Mouse (Mus musculus): ENCODE data around the gene Msmp. TPM values are rescaled to one million over a fixed set of nuclear protein-coding genes. Genes with fewer than 3 reads are reported as not detected.

The Msmp gene
- polyA plus RNA-seq, 1 experiment, result not detected

DNA sequence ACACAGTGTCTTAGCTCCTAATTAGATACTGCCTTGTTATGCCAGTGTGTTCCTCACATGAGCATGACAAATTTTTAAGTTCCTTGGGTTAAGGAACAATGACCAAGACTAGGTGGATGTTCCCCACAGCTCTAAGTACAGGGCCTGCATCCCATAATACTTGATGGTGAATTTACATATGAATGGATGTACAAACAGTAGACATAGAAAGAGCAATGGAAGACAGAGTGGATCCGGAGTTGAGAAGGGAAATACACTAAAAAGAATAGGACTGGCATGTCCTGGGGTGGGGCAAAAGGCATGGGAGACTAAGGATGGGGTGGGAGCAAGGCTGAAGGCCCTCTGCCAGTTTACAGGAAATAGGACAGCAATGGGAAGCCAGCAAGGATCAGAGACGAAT lies 8.9 kb downstream of the Msmp start:
- Histone ChIP-seq H3K36me3 (ENCODE audit: control insufficient read depth, insufficient read depth) (peaks cover 12% of the 10 kb centered on the region), H3K4me3 (ENCODE audit: insufficient read depth, poor library complexity, severe bottlenecking) (no peak overlapping the region), H3K79me2 (ENCODE audit: control insufficient read depth, insufficient read depth) (peaks cover 33% of the 10 kb centered on the region), H3ac (ENCODE audit: control insufficient read depth, insufficient read length, low read depth) (no peak overlapping the region), H3K27me3 (ENCODE audit: control insufficient read depth, insufficient read depth, insufficient read length) (no peaks in the 10 kb centered on the region), H3K79me3 (ENCODE audit: low read depth) (peaks cover 3% of the 10 kb centered on the region)
- TF ChIP-seq CTCF (IDR thresholded peaks at IDR 0.05; ENCODE audit: control insufficient read depth, insufficient read depth, insufficient read length), result no peak
- no peak for TF ChIP-seq USF1 (IDR thresholded peaks at IDR 0.05; ENCODE audit: low read depth)
- TF ChIP-seq FOSL1 (IDR thresholded peaks at IDR 0.05; ENCODE audit: insufficient read depth, low read length, poor library complexity, severe bottlenecking), result no peak

DNA sequence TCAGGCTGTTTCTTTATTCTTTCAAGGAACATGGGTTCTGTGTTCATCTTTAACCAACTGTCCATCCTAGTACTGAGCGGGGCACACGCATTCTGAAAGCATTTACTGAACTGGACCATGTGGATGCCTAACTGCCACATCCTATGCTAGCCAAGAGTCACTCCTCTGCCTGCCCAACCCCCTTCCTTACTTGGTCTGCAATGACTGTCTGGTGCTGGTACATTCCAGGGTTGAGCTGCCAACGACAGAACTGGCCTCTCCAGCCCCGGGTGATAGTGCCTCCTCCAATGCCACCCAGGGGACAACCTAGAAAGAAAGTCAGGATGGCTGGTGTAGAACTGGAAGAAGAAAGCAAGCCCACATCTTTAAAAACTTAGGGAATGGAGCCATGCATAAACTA lies 10.7 kb downstream of the Msmp start:
- Histone ChIP-seq H3K36me3 (ENCODE audit: control insufficient read depth, insufficient read depth) (peaks cover 26% of the 10 kb centered on the region), H3K27me3 (ENCODE audit: control insufficient read depth, insufficient read depth, insufficient read length) (no peaks in the 10 kb centered on the region), H3K79me3 (ENCODE audit: low read depth) (no peaks in the 10 kb centered on the region), H3ac (ENCODE audit: control insufficient read depth, insufficient read length, low read depth) (no peak overlapping the region), H3K79me2 (ENCODE audit: control insufficient read depth, insufficient read depth) (peaks cover 21% of the 10 kb centered on the region), H3K4me3 (ENCODE audit: insufficient read depth, poor library complexity, severe bottlenecking) (no peak overlapping the region)
- TF ChIP-seq MYOG (IDR thresholded peaks at IDR 0.05; ENCODE audit: control insufficient read depth, extremely low read depth, insufficient read length) (no peak), USF1 (IDR thresholded peaks at IDR 0.05; ENCODE audit: low read depth) (no peak), FOSL1 (IDR thresholded peaks at IDR 0.05; ENCODE audit: insufficient read depth, low read length, poor library complexity, severe bottlenecking) (no peak), CTCF (IDR thresholded peaks at IDR 0.05; ENCODE audit: control insufficient read depth, insufficient read depth, insufficient read length) (no peak), CEBPB (IDR thresholded peaks at IDR 0.05; ENCODE audit: low read depth) (no peak), MAX (IDR thresholded peaks at IDR 0.05) (no peak), MYOD1 (IDR thresholded peaks at IDR 0.05; ENCODE audit: control insufficient read depth, insufficient read length, low read depth) (no peak)

DNA sequence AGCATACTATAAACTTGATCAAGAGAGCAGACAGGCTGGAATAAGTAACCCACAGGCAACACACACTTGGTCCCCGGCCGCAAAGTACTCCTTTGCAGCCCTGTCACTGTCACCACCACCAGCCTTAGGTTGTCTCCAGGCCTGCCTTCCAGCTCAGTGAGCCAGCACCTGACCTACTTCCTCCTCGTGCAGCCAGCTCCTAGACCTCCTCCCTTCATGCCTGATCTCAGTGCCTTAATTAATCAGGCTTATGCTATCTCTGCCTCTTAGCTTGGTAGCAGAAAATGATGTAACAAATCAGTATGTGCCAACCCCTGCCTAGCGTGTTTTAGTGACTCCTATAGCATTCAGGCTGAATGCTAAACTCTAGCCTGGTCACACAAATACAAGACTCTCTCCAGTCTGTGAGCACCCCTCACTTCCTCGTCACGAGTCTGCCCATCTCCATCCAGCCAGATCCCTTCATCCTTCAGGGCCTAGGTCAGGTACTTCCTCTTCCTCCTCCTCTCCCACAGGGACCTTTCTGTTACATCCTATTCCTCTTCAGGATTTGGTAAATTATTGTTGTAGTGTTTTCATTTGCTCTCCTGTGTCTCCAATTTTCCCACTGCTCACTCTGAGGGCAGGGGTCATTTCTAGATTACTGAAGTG lies 12.8 kb downstream of the Msmp start:
- H3K27me3 ChIP-seq (ENCODE audit: control insufficient read depth, insufficient read depth, insufficient read length), result no peaks in the 10 kb centered on the region
- peaks cover 46% of the 10 kb centered on the region for H3K36me3 ChIP-seq (ENCODE audit: control insufficient read depth, insufficient read depth)
- no peak for TF ChIP-seq CEBPB (IDR thresholded peaks at IDR 0.05; ENCODE audit: low read depth)
- TF ChIP-seq MAX (IDR thresholded peaks at IDR 0.05), result no peak
- no peak for TF ChIP-seq MYOG (IDR thresholded peaks at IDR 0.05; ENCODE audit: control insufficient read depth, extremely low read depth, insufficient read length)
- no peak for TF ChIP-seq CTCF (IDR thresholded peaks at IDR 0.05; ENCODE audit: control insufficient read depth, insufficient read depth, insufficient read length)
- TF ChIP-seq FOSL1 (IDR thresholded peaks at IDR 0.05; ENCODE audit: insufficient read depth, low read length, poor library complexity, severe bottlenecking), result no peak
- no peak for TF ChIP-seq MYOD1 (IDR thresholded peaks at IDR 0.05; ENCODE audit: control insufficient read depth, insufficient read length, low read depth)
- TF ChIP-seq USF1 (IDR thresholded peaks at IDR 0.05; ENCODE audit: low read depth), result no peak
- peaks cover 3% of the 10 kb centered on the region for H3K79me2 ChIP-seq (ENCODE audit: control insufficient read depth, insufficient read depth)
- H3K4me3 ChIP-seq (ENCODE audit: insufficient read depth, poor library complexity, severe bottlenecking), result no peak overlapping the region
- H3ac ChIP-seq (ENCODE audit: control insufficient read depth, insufficient read length, low read depth), result peak overlapping the region; percentile 23
- no peaks in the 10 kb centered on the region for H3K79me3 ChIP-seq (ENCODE audit: low read depth)

DNA sequence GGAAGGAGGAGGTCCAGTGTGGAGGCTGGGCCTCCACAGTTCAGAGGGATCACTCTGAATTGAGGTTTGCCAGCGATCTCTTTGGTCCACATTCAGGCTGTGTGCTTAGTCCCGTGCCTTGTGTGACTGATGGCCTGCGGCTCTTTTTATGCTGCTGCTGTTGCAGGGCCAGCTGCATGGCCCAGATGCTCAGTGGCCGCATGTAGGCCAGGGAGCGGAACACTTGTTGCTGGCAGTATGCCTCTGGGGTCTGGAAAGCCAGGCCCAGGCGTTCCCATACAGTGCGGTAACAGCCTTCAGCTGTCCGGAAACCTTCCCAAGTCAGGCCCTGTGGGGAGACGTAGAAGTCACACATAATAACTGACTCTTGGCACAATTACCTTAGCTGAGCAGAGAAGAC lies 17.2 kb downstream of the Msmp start:
- no peak overlapping the region for H3K4me3 ChIP-seq (ENCODE audit: insufficient read depth, poor library complexity, severe bottlenecking)
- peaks cover 6% of the 10 kb centered on the region for H3K79me3 ChIP-seq (ENCODE audit: low read depth)
- TF ChIP-seq MYOD1 (IDR thresholded peaks at IDR 0.05; ENCODE audit: control insufficient read depth, insufficient read length, low read depth) (no peak), USF1 (IDR thresholded peaks at IDR 0.05; ENCODE audit: low read depth) (no peak), MYOG (IDR thresholded peaks at IDR 0.05; ENCODE audit: control insufficient read depth, extremely low read depth, insufficient read length) (no peak), CEBPB (IDR thresholded peaks at IDR 0.05; ENCODE audit: low read depth) (no peak), CTCF (IDR thresholded peaks at IDR 0.05; ENCODE audit: control insufficient read depth, insufficient read depth, insufficient read length) (no peak), FOSL1 (IDR thresholded peaks at IDR 0.05; ENCODE audit: insufficient read depth, low read length, poor library complexity, severe bottlenecking) (no peak), MAX (IDR thresholded peaks at IDR 0.05) (no peak)
- no peak overlapping the region for H3ac ChIP-seq (ENCODE audit: control insufficient read depth, insufficient read length, low read depth)
- peaks cover 14% of the 10 kb centered on the region for H3K79me2 ChIP-seq (ENCODE audit: control insufficient read depth, insufficient read depth)
- H3K27me3 ChIP-seq (ENCODE audit: control insufficient read depth, insufficient read depth, insufficient read length), result no peaks in the 10 kb centered on the region
- peaks cover 58% of the 10 kb centered on the region for H3K36me3 ChIP-seq (ENCODE audit: control insufficient read depth, insufficient read depth)

DNA sequence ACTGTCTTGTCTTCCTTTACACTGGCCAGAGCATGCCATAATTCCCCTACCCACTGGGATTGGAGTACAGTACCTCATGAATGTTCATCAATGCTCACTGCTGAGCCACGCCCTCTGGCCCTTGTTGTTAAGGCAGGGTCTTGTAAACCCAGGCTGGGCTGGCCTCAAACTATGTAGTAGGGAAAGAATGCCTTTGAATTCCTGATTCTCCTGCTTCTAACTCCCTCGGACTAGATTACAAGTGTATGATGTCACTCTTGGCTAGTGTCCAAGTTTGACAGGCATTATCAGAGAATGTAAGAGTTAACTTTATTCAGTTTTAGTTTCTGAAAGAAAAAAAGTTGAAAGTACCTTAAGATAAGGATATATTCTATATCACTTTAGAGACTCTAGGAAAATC lies 20.1 kb downstream of the Msmp start:
- Histone ChIP-seq H3K79me2 (ENCODE audit: control insufficient read depth, insufficient read depth) (peaks cover 41% of the 10 kb centered on the region), H3K36me3 (ENCODE audit: control insufficient read depth, insufficient read depth) (peaks cover 44% of the 10 kb centered on the region), H3K27me3 (ENCODE audit: control insufficient read depth, insufficient read depth, insufficient read length) (no peaks in the 10 kb centered on the region), H3ac (ENCODE audit: control insufficient read depth, insufficient read length, low read depth) (no peak overlapping the region), H3K4me3 (ENCODE audit: insufficient read depth, poor library complexity, severe bottlenecking) (no peak overlapping the region), H3K79me3 (ENCODE audit: low read depth) (peaks cover 27% of the 10 kb centered on the region)
- TF ChIP-seq MYOD1 (IDR thresholded peaks at IDR 0.05; ENCODE audit: control insufficient read depth, insufficient read length, low read depth) (no peak), MYOG (IDR thresholded peaks at IDR 0.05; ENCODE audit: control insufficient read depth, extremely low read depth, insufficient read length) (no peak), MAX (IDR thresholded peaks at IDR 0.05) (no peak), CTCF (IDR thresholded peaks at IDR 0.05; ENCODE audit: control insufficient read depth, insufficient read depth, insufficient read length) (no peak), USF1 (IDR thresholded peaks at IDR 0.05; ENCODE audit: low read depth) (no peak), FOSL1 (IDR thresholded peaks at IDR 0.05; ENCODE audit: insufficient read depth, low read length, poor library complexity, severe bottlenecking) (no peak), CEBPB (IDR thresholded peaks at IDR 0.05; ENCODE audit: low read depth) (no peak)

DNA sequence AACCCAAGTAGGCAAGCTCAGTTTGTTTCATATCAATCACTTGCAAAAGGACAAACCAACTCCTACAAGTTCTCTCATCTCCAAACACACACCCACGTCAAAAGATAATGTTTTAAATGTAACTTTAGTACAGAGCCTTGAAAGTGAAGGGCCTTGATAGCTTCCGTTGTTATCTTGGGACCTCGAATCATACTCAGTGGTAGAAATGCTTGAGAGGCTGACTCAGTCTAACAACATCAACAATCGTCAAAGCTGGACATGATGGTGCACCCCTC lies 20.8 kb downstream of the Msmp start:
- H3ac ChIP-seq (ENCODE audit: control insufficient read depth, insufficient read length, low read depth), result no peak overlapping the region
- TF ChIP-seq FOSL1 (IDR thresholded peaks at IDR 0.05; ENCODE audit: insufficient read depth, low read length, poor library complexity, severe bottlenecking) (no peak), USF1 (IDR thresholded peaks at IDR 0.05; ENCODE audit: low read depth) (no peak), CEBPB (IDR thresholded peaks at IDR 0.05; ENCODE audit: low read depth) (no peak), MYOD1 (IDR thresholded peaks at IDR 0.05; ENCODE audit: control insufficient read depth, insufficient read length, low read depth) (no peak), MAX (IDR thresholded peaks at IDR 0.05) (no peak), MYOG (IDR thresholded peaks at IDR 0.05; ENCODE audit: control insufficient read depth, extremely low read depth, insufficient read length) (no peak), CTCF (IDR thresholded peaks at IDR 0.05; ENCODE audit: control insufficient read depth, insufficient read depth, insufficient read length) (no peak)
- no peaks in the 10 kb centered on the region for H3K27me3 ChIP-seq (ENCODE audit: control insufficient read depth, insufficient read depth, insufficient read length)
- H3K79me3 ChIP-seq (ENCODE audit: low read depth), result peaks cover 31% of the 10 kb centered on the region
- peaks cover 38% of the 10 kb centered on the region for H3K36me3 ChIP-seq (ENCODE audit: control insufficient read depth, insufficient read depth)
- peaks cover 48% of the 10 kb centered on the region for H3K79me2 ChIP-seq (ENCODE audit: control insufficient read depth, insufficient read depth)
- peak overlapping the region; percentile 86 for H3K4me3 ChIP-seq (ENCODE audit: insufficient read depth, poor library complexity, severe bottlenecking)

Data from C2C12 (cell line).